Comparison of ENCODE assay signal across 7 mouse cellular contexts in genomic region chrX:8206694-8207197, GRCm38 (mm10). TPM values are rescaled to one million over a fixed set of nuclear protein-coding genes. Genes with fewer than 3 reads are reported as not detected.
DNase-seq lines count a peak whose midpoint lies in the region; ATAC-seq and TF ChIP-seq lines count a peak whose summit lies in the region.

No protein-coding gene starts in this region.

- no peak for DNase-seq in forebrain, embryonic 11.5 days (ENCODE audit: low spot score)
- DNase-seq in limb, embryonic 14.5 days (ENCODE audit: low spot score) = no peak
- DNase-seq in adipocyte (ENCODE audit: low spot score) = no peak
- no peak for DNase-seq in testis, postnatal 10 days (ENCODE audit: low spot score)

- H3K36me3 ChIP-seq in megakaryocyte, embryonic 14.5 days (replicated peaks; ENCODE audit: low read length) = no peaks in the 10 kb centered on the region
- no peaks in the 10 kb centered on the region for H3K36me3 ChIP-seq in forebrain, embryonic 11.5 days (ENCODE audit: control insufficient read depth, insufficient read depth, low read length)
- no peaks in the 10 kb centered on the region for H3K36me3 ChIP-seq in limb, embryonic 14.5 days (ENCODE audit: control insufficient read depth, insufficient read depth, low read length)
- H3K36me3 ChIP-seq in stomach, embryonic 16.5 days (ENCODE audit: control insufficient read depth, insufficient read depth, low read length) = no peaks in the 10 kb centered on the region

- H3K27ac ChIP-seq in forebrain, embryonic 11.5 days (ENCODE audit: low read depth, low read length) = no peak overlapping the region
- H3K27ac ChIP-seq in limb, embryonic 14.5 days (replicated peaks; ENCODE audit: low read depth, low read length) = no peak overlapping the region
- H3K27ac ChIP-seq in stomach, embryonic 16.5 days (ENCODE audit: low read length) = peak overlapping the region; percentile 4; the same call in 1 of the 2 replicates

- ATAC-seq in megakaryocyte, adult 5-6 weeks (ENCODE audit: poor library complexity, severe bottlenecking) = no peak
- peak; percentile 44; the same call in 1 of the 2 replicates for ATAC-seq in forebrain, embryonic 11.5 days (replicated peaks; ENCODE audit: low FRiP score)
- no peak for ATAC-seq in limb, embryonic 14.5 days (ENCODE audit: low FRiP score, low read depth)
- no peak for ATAC-seq in stomach, embryonic 16.5 days (ENCODE audit: insufficient read depth, low FRiP score)

- H3K4me3 ChIP-seq in megakaryocyte, embryonic 14.5 days (replicated peaks) = peak overlapping the region; percentile 92
- peak overlapping the region; percentile 47 for H3K4me3 ChIP-seq in forebrain, embryonic 11.5 days (ENCODE audit: low read depth, low read length)
- H3K4me3 ChIP-seq in limb, embryonic 14.5 days (replicated peaks; ENCODE audit: low read length) = peak overlapping the region; percentile 50
- peak overlapping the region; percentile 55 for H3K4me3 ChIP-seq in stomach, embryonic 16.5 days (replicated peaks; ENCODE audit: low read length)

- WGBS in forebrain, embryonic 11.5 days = 14% methylated on average over 11 of the region's 11 CpGs
- WGBS in limb, embryonic 14.5 days = 26% methylated on average over 11 of the region's 11 CpGs
- 12% methylated on average over 11 of the region's 11 CpGs for WGBS in stomach, embryonic 16.5 days

- peak overlapping the region; percentile 14; the same call in 1 of the 2 replicates for H3K9ac ChIP-seq in forebrain, embryonic 11.5 days (ENCODE audit: low read length)
- no peak overlapping the region for H3K9ac ChIP-seq in limb, embryonic 14.5 days (ENCODE audit: low read depth, low read length, severe bottlenecking)
- peak overlapping the region; percentile 13; the same call in 1 of the 2 replicates for H3K9ac ChIP-seq in stomach, embryonic 16.5 days (ENCODE audit: low read length)

- H3K4me1 ChIP-seq in megakaryocyte, embryonic 14.5 days = peaks cover 15% of the 10 kb centered on the region
- no peaks in the 10 kb centered on the region for H3K4me1 ChIP-seq in forebrain, embryonic 11.5 days (replicated peaks; ENCODE audit: control insufficient read depth, insufficient read depth, low read length)
- 0 out of 2 replicates have a peak, but pooled peaks cover 2% of the 10 kb centered on the region for H3K4me1 ChIP-seq in limb, embryonic 14.5 days (ENCODE audit: control insufficient read depth, insufficient read depth, low read length)
- no peaks in the 10 kb centered on the region for H3K4me1 ChIP-seq in stomach, embryonic 16.5 days (ENCODE audit: control insufficient read depth, insufficient read depth, low read length)

- H3K4me2 ChIP-seq in forebrain, embryonic 11.5 days (ENCODE audit: low read depth, low read length, severe bottlenecking) = peak overlapping the region; percentile 48
- peak overlapping the region; percentile 52 for H3K4me2 ChIP-seq in limb, embryonic 14.5 days (replicated peaks; ENCODE audit: low read depth, low read length, severe bottlenecking)
- H3K4me2 ChIP-seq in stomach, embryonic 16.5 days (ENCODE audit: low read depth, low read length) = peak overlapping the region; percentile 62

- H3K27me3 ChIP-seq in megakaryocyte, embryonic 14.5 days (replicated peaks) = peaks cover 33% of the 10 kb centered on the region
- H3K27me3 ChIP-seq in forebrain, embryonic 11.5 days (ENCODE audit: control insufficient read depth, insufficient read depth, low read length) = no peaks in the 10 kb centered on the region
- no peaks in the 10 kb centered on the region for H3K27me3 ChIP-seq in limb, embryonic 14.5 days (ENCODE audit: control insufficient read depth, insufficient read depth, low read length)
- H3K27me3 ChIP-seq in stomach, embryonic 16.5 days (ENCODE audit: control insufficient read depth, insufficient read depth, low read length) = no peaks in the 10 kb centered on the region

- 0 out of 2 replicates have a peak, but pooled peaks cover 3% of the 10 kb centered on the region for H3K9me3 ChIP-seq in megakaryocyte, embryonic 14.5 days
- no peaks in the 10 kb centered on the region for H3K9me3 ChIP-seq in forebrain, embryonic 11.5 days (ENCODE audit: control insufficient read depth, low read length)
- H3K9me3 ChIP-seq in limb, embryonic 14.5 days (ENCODE audit: control insufficient read depth, low read length) = no peaks in the 10 kb centered on the region
- H3K9me3 ChIP-seq in stomach, embryonic 16.5 days (replicated peaks; ENCODE audit: control insufficient read depth, low read length) = no peaks in the 10 kb centered on the region

- TF ChIP-seq POLR2A in limb, embryonic 14.5 days (IDR thresholded peaks at IDR 0.05; ENCODE audit: borderline replicate concordance, extremely low read depth, insufficient read depth, insufficient read length) = no peak

RNA-seq across cellular contexts. Expression of gene Porcn, which starts 0.4 kb away (rescaled TPM):
- 2.0 and 4.0 TPM in 2 replicates for polyA plus RNA-seq in megakaryocyte, embryonic 14.5 days (2012; ENCODE audit: insufficient read depth, low replicate concordance)
- 0.27 TPM in 1 of 2 replicates, not detected in the other for total RNA-seq in megakaryocyte, adult 5-6 weeks (2015)
- 0.22 and 0.41 TPM in 2 replicates for total RNA-seq in megakaryocyte, adult 5-6 weeks (2017)
- 13.6 and 14.5 TPM in 2 replicates for polyA plus RNA-seq in forebrain, embryonic 11.5 days (2014; fragmentation: Nextera tagmentation; extraction: Ambion mirVana)
- polyA plus RNA-seq in limb, embryonic 14.5 days (2012; rRNA removed) = 27.0 and 40.4 TPM in 2 replicates
- polyA plus RNA-seq in limb, embryonic 14.5 days (2014; fragmentation: Nextera tagmentation; extraction: Ambion mirVana) = 11.6 and 12.7 TPM in 2 replicates
- polyA plus RNA-seq in stomach, embryonic 16.5 days (2015; fragmentation: Nextera tagmentation; extraction: Ambion mirVana) = 13.8 and 15.9 TPM in 2 replicates

RNA-seq across cellular contexts. Expression of gene Ebp, which starts 13.4 kb away (rescaled TPM):
- 3.7 and 5.7 TPM in 2 replicates for polyA plus RNA-seq in megakaryocyte, embryonic 14.5 days (2012; ENCODE audit: insufficient read depth, low replicate concordance)
- 56.4 and 70.7 TPM in 2 replicates for total RNA-seq in megakaryocyte, adult 5-6 weeks (2015)
- total RNA-seq in megakaryocyte, adult 5-6 weeks (2017) = 108 and 125 TPM in 2 replicates
- polyA plus RNA-seq in forebrain, embryonic 11.5 days (2014; fragmentation: Nextera tagmentation; extraction: Ambion mirVana) = 24.5 and 25.2 TPM in 2 replicates
- 27.7 and 28.3 TPM in 2 replicates for polyA plus RNA-seq in limb, embryonic 14.5 days (2012; rRNA removed)
- 32.8 and 33.4 TPM in 2 replicates for polyA plus RNA-seq in limb, embryonic 14.5 days (2014; fragmentation: Nextera tagmentation; extraction: Ambion mirVana)
- 53.3 and 67.0 TPM in 2 replicates for polyA plus RNA-seq in stomach, embryonic 16.5 days (2015; fragmentation: Nextera tagmentation; extraction: Ambion mirVana)

RNA-seq across cellular contexts. Expression of gene Tbc1d25, which starts 30.8 kb away (rescaled TPM):
- polyA plus RNA-seq in megakaryocyte, embryonic 14.5 days (2012; ENCODE audit: insufficient read depth, low replicate concordance) = 1.7 and 3.1 TPM in 2 replicates
- total RNA-seq in megakaryocyte, adult 5-6 weeks (2015) = 5.9 and 8.4 TPM in 2 replicates
- total RNA-seq in megakaryocyte, adult 5-6 weeks (2017) = 2.0 and 2.9 TPM in 2 replicates
- polyA plus RNA-seq in forebrain, embryonic 11.5 days (2014; fragmentation: Nextera tagmentation; extraction: Ambion mirVana) = 13.5 and 13.9 TPM in 2 replicates
- 19.4 and 25.3 TPM in 2 replicates for polyA plus RNA-seq in limb, embryonic 14.5 days (2012; rRNA removed)
- polyA plus RNA-seq in limb, embryonic 14.5 days (2014; fragmentation: Nextera tagmentation; extraction: Ambion mirVana) = 12.2 and 16.2 TPM in 2 replicates
- polyA plus RNA-seq in stomach, embryonic 16.5 days (2015; fragmentation: Nextera tagmentation; extraction: Ambion mirVana) = 10.9 and 11.6 TPM in 2 replicates

RNA-seq across cellular contexts. Expression of gene Ftsj1, which starts 45.5 kb away (rescaled TPM):
- polyA plus RNA-seq in megakaryocyte, embryonic 14.5 days (2012; ENCODE audit: insufficient read depth, low replicate concordance) = 4.6 and 23.7 TPM in 2 replicates
- 16.3 and 17.5 TPM in 2 replicates for total RNA-seq in megakaryocyte, adult 5-6 weeks (2015)
- 14.2 and 14.4 TPM in 2 replicates for total RNA-seq in megakaryocyte, adult 5-6 weeks (2017)
- polyA plus RNA-seq in forebrain, embryonic 11.5 days (2014; fragmentation: Nextera tagmentation; extraction: Ambion mirVana) = 40.4 and 47.1 TPM in 2 replicates
- polyA plus RNA-seq in limb, embryonic 14.5 days (2012; rRNA removed) = 40.3 and 50.3 TPM in 2 replicates
- 44.7 and 46.7 TPM in 2 replicates for polyA plus RNA-seq in limb, embryonic 14.5 days (2014; fragmentation: Nextera tagmentation; extraction: Ambion mirVana)
- polyA plus RNA-seq in stomach, embryonic 16.5 days (2015; fragmentation: Nextera tagmentation; extraction: Ambion mirVana) = 35.1 and 39.1 TPM in 2 replicates
